Mouse (Mus musculus) C2C12 (cell line): ENCODE measurements around the gene Zfp784. TPM values are rescaled to one million over a fixed set of nuclear protein-coding genes. Genes with fewer than 3 reads are reported as not detected.

Experiments used
- H3K27me3 ChIP-seq: one replicate; pipeline ENCODE4 v1.6.1; 2011; ENCODE audit not compliant: control insufficient read depth, insufficient read depth, insufficient read length
- H3K36me3 ChIP-seq: one replicate; pipeline ENCODE4 v1.6.1; 2011; ENCODE audit not compliant: control insufficient read depth, insufficient read depth
- H3K4me3 ChIP-seq: one replicate; pipeline ENCODE4 v1.5.1; 2011; ENCODE audit warnings: mild to moderate bottlenecking, control low read depth; ENCODE audit not compliant: poor library complexity, insufficient read depth, severe bottlenecking
- H3K79me2 ChIP-seq: one replicate; pipeline ENCODE4 v1.6.1; 2011; ENCODE audit not compliant: control insufficient read depth, insufficient read depth
- H3K79me3 ChIP-seq: one replicate; pipeline ENCODE4 v1.6.1; 2011; ENCODE audit warnings: low read depth, control low read depth
- H3ac ChIP-seq: one replicate; pipeline ENCODE3; 2011; ENCODE audit warnings: low read depth; ENCODE audit not compliant: control insufficient read depth, insufficient read length
- CEBPB ChIP-seq: IDR thresholded peaks from one replicate; pipeline ENCODE4 v1.6.1; 2011; ENCODE audit warnings: low read depth, mild to moderate bottlenecking, control low read depth, moderate library complexity
- CTCF ChIP-seq: IDR thresholded peaks from one replicate; pipeline ENCODE4 v1.5.1; 2011; ENCODE audit not compliant: control insufficient read depth, insufficient read depth, insufficient read length
- FOSL1 ChIP-seq: IDR thresholded peaks from one replicate; pipeline ENCODE4 v1.8.0; 2011; ENCODE audit warnings: mild to moderate bottlenecking, low read length; ENCODE audit not compliant: poor library complexity, insufficient read depth, severe bottlenecking
- MAX ChIP-seq: IDR thresholded peaks from one replicate; pipeline ENCODE4 v1.6.1; 2011; ENCODE audit warnings: mild to moderate bottlenecking, control low read depth
- MYOD1 ChIP-seq: IDR thresholded peaks from one replicate; pipeline ENCODE4 v1.6.1; 2011; ENCODE audit warnings: low read depth; ENCODE audit not compliant: control insufficient read depth, insufficient read length
- MYOG ChIP-seq: IDR thresholded peaks from one replicate; pipeline ENCODE4 v1.6.1; 2011; ENCODE audit not compliant: control insufficient read depth, insufficient read length; ENCODE audit errors: extremely low read depth
- USF1 ChIP-seq: IDR thresholded peaks from one replicate; pipeline ENCODE4 v1.6.1; 2011; ENCODE audit warnings: low read depth, mild to moderate bottlenecking, control low read depth, moderate library complexity
- polyA plus RNA-seq: library from polyadenylated mRNA; unstranded; fragments of >200 nt; fragmentation: generic; extraction: Trizol; gene quantifications from one replicate; pipeline ENCODE4 v1.2.1, GENCODE M21; 2012; ENCODE audit warnings: missing spikeins

The Zfp784 gene
- polyA plus RNA-seq, 1 experiment = 1.5 TPM

DNA sequence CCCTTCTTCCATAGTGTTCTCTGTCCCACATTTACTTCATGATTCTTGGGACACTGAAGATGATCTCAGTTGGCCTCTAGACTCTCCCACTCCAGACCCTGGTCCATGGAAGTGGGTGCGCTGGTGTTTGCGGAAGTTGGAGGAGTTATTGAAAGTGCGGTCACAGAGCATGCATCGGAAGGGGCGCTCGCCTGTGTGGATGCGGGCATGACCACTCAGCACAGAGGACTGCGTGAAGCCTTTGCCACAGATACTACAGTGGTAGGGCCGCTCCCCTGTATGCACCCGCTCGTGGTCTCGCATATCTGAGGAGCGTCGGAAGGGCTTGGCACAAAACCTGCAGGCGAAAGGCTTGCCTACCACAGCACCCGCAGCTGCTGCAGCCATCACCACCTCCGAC is 2.6 kb downstream of the Zfp784 start:
- no peaks in the 10 kb centered on the region for H3K27me3 ChIP-seq
- H3K79me3 ChIP-seq = peaks cover 1% of the 10 kb centered on the region
- TF ChIP-seq CEBPB (no peak), MYOD1 (no peak), MAX (no peak), MYOG (no peak), USF1 (no peak), CTCF (no peak), FOSL1 (no peak)
- no peak overlapping the region for H3ac ChIP-seq
- H3K79me2 ChIP-seq = no peaks in the 10 kb centered on the region
- H3K36me3 ChIP-seq = peaks cover 29% of the 10 kb centered on the region
- no peak overlapping the region for H3K4me3 ChIP-seq

DNA sequence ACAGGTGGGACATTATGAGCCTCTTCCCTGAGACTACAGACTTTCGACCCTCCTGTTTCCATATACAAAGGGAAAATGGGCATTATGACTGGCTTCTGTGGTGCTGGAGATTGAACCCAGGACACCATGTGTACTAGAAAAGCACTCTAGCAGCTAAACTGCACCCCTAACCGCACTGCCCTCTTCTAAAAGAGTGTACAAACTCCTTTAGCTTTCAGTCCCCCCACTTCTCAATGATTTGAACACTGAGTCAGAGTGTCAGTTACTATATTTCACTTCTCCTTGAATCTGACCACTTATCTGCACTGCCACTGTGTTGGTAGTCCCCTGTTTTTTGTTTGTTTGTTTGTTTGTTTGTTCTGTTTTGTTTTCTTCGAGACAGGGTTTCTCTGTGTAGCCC is 4.4 kb downstream of the Zfp784 start, which contains the start of gene 4632433K11Rik:
4632433K11Rik (plus strand) TSS at position 301 of the 400 bp plus-strand sequence.
- Histone ChIP-seq H3K79me3 (peaks cover 1% of the 10 kb centered on the region), H3K79me2 (no peaks in the 10 kb centered on the region), H3K27me3 (no peaks in the 10 kb centered on the region), H3ac (no peak within 1 kb of the TSS), H3K36me3 (peaks cover 45% of the 10 kb centered on the region), H3K4me3 (no peak within 1 kb of the TSS)
- TF ChIP-seq MAX (no peak), FOSL1 (no peak), CTCF (no peak), CEBPB (no peak), MYOD1 (no peak)

DNA sequence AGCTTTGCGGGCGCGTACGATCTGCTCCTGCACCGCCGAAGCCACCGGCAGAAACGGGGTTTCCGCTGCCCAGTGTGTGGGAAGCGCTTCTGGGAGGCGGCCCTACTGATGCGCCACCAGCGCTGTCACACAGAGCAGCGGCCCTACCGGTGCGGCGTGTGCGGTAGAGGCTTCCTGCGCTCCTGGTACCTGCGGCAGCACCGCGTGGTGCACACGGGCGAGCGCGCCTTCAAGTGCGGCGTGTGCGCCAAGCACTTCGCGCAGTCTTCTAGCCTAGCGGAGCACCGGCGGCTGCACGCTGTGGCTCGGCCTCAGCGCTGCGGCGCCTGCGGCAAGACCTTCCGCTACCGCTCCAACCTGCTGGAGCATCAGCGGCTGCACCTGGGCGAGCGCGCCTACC is 6.8 kb downstream of the Zfp784 start:
- H3K79me3 ChIP-seq = peaks cover 1% of the 10 kb centered on the region
- H3K36me3 ChIP-seq = peaks cover 59% of the 10 kb centered on the region
- no peak overlapping the region for H3K4me3 ChIP-seq
- TF ChIP-seq MYOD1 (no peak), MAX (no peak), CTCF (no peak), CEBPB (no peak), FOSL1 (no peak)
- H3K27me3 ChIP-seq = no peaks in the 10 kb centered on the region
- H3ac ChIP-seq = no peak overlapping the region
- peaks cover 3% of the 10 kb centered on the region for H3K79me2 ChIP-seq

DNA sequence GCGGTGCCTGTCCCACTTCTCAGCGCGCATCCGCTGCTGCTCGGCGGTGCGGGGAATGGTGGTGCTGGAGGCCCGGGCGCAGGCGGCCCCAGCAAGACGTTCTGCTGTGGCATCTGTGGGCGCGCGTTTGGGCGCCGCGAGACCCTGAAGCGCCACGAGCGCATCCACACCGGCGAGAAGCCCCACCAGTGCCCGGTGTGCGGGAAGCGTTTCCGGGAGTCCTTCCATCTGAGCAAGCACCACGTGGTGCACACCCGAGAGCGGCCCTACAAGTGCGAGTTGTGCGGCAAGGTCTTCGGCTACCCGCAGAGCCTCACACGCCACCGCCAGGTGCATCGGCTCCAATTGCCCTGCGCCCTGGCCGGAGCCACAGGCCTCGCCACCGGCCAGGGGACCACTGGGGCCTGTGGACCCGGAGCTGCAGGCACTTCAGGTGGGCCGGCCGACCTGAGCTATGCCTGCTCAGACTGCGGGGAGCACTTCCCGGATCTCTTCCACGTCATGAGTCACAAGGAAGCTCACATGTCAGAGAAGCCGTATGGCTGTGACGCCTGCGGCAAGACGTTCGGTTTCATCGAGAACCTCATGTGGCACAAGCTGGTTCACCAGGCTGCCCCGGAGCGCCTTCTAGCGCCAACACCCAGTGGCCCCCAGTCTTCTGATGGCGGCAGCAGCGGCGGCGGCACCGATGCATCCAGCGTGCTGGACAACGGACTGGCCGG is 7.5 kb downstream of the Zfp784 start:
- H3ac ChIP-seq = no peak overlapping the region
- no peak overlapping the region for H3K4me3 ChIP-seq
- peaks cover 3% of the 10 kb centered on the region for H3K79me3 ChIP-seq
- no peaks in the 10 kb centered on the region for H3K27me3 ChIP-seq
- H3K36me3 ChIP-seq = peaks cover 66% of the 10 kb centered on the region
- H3K79me2 ChIP-seq = peaks cover 10% of the 10 kb centered on the region
- TF ChIP-seq USF1 = no peak
- no peak for TF ChIP-seq CTCF
- TF ChIP-seq MAX = no peak
- TF ChIP-seq MYOG = no peak
- TF ChIP-seq MYOD1 = no peak
- no peak for TF ChIP-seq FOSL1
- no peak for TF ChIP-seq CEBPB

DNA sequence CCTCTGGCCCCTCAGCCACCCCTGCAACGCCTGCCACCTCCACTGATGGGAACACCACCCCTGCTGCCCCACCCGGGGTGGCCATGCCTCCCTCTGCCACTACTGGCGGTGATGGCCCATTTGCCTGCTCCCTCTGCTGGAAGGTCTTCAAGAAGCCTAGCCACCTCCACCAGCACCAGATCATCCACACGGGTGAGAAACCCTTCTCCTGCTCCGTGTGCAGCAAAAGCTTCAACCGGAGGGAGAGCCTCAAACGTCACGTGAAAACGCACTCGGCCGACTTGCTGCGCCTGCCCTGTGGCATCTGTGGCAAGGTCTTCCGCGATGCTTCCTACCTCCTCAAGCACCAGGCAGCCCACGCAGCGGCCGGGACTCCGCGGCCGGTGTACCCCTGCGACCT is 8.3 kb downstream of the Zfp784 start:
- Histone ChIP-seq H3K79me3 (peaks cover 7% of the 10 kb centered on the region), H3K27me3 (no peaks in the 10 kb centered on the region), H3K4me3 (no peak overlapping the region), H3K79me2 (peaks cover 18% of the 10 kb centered on the region), H3K36me3 (peaks cover 73% of the 10 kb centered on the region), H3ac (no peak overlapping the region)
- TF ChIP-seq CEBPB (no peak), FOSL1 (no peak), MYOD1 (no peak), USF1 (no peak), CTCF (no peak), MAX (no peak)

DNA sequence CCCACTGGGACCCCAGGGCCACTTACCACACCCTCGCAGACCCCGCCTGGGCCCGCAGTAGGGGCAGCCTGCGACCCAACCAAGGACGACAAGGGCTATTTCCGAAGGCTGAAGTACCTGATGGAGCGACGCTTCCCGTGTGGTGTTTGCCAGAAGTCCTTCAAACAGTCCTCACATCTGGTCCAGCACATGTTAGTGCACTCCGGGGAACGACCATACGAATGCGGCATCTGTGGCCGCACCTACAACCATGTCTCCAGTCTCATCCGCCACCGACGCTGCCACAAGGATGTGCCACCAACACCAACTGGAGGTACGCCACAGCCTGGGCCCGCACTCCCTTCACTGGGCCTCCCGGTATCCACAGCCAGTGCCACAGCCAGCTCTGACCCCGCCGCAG is 8.7 kb downstream of the Zfp784 start:
- no peaks in the 10 kb centered on the region for H3K27me3 ChIP-seq
- TF ChIP-seq MAX = no peak
- no peak for TF ChIP-seq CTCF
- TF ChIP-seq USF1 = no peak
- TF ChIP-seq FOSL1 = no peak
- no peak for TF ChIP-seq MYOG
- TF ChIP-seq CEBPB = no peak
- TF ChIP-seq MYOD1 = no peak
- H3K36me3 ChIP-seq = peaks cover 76% of the 10 kb centered on the region
- no peak overlapping the region for H3K4me3 ChIP-seq
- peaks cover 11% of the 10 kb centered on the region for H3K79me3 ChIP-seq
- H3ac ChIP-seq = no peak overlapping the region
- H3K79me2 ChIP-seq = peaks cover 22% of the 10 kb centered on the region
